Mouse (Mus musculus) kidney, postnatal 14 days (tissue): ENCODE results near the gene Adam19.
"Not testable (repeated sequence)": the region's sequence is repeated elsewhere in the genome, so short reads cannot be mapped to it uniquely, and the experiment has no call there.

Source experiments
- DNase-seq: peaks from one replicate; pipeline ENCODE4 v3.0.0; 2022; ENCODE audit warnings: mixed read lengths

The Adam19 gene

DNA sequence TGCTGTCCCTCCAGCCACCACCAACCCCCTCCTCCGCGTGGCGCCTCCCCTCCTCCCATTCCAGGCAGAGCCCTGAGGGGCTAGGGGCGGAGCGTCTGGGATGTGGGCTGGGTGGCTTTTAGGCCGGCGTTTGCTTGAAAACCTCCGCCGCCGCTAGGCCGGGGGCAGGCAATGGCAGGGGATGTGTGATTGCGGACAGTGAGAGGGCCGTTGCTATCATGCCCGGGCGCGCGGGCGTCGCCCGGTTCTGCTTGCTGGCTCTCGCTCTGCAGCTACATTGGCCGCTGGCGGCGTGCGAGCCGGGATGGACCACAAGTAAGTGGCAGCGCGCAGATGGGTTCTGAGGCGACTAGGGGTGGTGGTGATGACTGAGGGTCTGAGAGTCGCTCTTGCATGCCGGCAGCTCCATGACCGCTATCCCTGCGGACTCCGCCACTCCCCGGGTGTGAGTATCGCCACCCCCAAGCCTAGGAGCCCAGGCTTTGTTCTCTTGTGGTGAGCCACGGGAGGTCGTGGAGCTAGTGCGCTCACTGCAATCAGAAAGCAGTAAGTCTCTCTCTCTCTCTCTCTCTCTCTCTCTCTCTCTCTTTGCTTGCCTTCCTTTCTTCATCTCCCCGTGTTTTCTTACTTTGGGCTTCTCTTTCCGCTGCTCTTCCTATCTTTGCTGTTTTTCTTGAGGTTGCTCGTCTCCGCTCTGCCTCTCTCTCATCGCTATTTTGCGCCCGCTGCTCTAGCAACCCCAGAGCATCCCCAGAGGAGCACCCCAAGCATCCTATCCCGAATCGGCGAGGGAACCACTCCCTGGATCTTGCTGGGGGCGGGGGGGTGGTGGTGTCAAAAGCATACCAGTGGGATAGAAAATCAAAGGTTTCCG is at the start of gene Adam19:
Adam19 (plus strand) TSS at position 97 of the 874 bp plus-strand sequence.
- DNase-seq = peak; percentile 83

DNA sequence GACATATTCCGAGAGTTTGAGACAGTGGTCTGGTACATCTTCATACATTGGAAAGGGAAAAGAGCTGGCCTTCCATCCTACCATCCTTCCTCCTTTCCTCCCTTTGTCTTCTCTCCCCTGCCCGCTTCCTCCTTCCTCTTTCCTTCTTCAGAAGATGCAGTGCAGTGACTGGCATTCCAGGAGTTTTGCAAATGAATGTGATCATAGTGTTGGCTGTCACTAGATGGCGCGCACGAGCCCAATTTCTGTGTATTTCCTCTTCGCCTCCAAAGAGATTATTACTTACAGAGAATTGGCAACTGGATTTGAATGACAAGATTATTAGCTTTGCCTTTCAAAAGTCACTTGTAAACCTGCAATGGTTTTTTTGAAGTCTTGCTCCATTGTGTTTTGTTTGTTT is 39.7 kb upstream of the Adam19 start:
- DNase-seq = peak; percentile 74

DNA sequence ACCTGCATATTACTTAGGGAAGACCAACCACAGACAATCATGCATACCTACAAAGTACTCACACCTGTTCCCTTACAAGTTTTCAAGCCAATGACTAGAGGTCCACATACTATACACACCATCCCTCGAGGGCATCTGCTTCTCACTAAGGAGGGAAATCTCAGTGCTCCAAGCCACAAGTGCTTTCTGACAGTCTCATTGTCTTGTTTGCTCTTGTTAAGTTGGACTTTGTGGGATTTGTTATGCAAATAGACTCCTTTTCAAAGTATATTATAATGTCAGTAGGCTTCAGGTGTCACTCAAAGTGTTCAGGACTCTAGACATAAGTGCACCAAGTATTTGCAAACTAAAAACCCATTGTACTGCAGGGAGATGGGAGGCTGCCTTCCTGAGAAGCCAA is 35.5 kb upstream of the Adam19 start:
- no peak for DNase-seq

DNA sequence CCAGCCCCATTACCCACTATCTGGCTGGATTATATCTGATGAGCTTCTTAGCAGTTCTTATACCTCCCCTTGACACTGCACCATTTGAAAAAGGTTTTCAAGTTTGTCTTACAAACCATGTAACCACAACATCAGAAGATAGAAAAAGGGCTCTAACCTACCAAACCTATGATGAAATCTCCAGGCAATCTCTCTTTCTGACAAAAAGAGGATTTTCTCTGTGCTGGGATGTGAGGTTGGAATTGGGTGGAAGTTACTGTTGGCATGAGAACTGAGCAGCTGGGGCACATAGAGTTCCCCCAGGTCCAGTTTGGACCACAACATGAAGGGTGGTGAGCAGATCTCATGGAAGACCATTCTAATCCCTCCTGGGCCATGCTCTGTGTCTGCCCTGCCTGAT is 33.9 kb upstream of the Adam19 start:
- no peak for DNase-seq

DNA sequence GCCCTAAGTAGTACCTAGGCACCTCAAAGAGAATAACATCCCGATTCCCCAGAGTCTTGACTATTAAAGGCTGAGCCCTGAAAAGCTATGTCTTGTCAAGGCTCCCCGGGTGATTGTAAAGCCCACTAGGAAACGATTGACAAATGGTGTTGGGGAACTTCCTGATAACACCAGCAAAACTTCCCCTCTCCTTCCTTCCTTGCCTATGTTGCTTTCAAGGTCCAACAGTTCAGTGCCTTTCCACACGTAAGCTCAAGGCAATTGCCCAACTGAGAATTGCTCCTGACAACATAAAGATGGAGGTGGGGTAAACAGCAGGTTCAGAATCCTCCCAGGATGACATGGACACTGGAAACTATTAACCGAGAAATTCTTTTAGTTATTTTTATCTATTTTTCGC is 32.8 kb upstream of the Adam19 start:
- no peak for DNase-seq

DNA sequence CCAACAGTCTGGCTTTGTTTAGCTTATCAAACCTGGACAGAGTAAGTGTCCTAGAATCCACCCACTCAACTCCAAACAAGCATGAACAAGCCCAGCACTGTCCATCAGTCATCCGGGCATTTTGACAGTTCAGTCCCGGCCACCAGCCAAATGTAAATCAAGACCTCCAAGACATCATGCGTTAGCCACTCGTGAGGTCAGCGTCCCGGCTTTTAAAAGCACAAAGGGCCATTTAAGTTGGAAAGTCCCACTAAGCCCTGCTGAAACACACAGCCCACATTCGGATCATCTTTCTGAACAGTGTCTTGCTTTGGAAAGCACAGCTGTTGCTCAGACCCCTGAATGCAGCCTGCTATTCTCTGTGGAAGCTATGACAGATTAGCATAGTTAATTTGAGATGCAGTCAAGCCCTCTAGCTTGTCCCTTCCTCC is 29.8 kb upstream of the Adam19 start:
- DNase-seq = peak; percentile 37

DNA sequence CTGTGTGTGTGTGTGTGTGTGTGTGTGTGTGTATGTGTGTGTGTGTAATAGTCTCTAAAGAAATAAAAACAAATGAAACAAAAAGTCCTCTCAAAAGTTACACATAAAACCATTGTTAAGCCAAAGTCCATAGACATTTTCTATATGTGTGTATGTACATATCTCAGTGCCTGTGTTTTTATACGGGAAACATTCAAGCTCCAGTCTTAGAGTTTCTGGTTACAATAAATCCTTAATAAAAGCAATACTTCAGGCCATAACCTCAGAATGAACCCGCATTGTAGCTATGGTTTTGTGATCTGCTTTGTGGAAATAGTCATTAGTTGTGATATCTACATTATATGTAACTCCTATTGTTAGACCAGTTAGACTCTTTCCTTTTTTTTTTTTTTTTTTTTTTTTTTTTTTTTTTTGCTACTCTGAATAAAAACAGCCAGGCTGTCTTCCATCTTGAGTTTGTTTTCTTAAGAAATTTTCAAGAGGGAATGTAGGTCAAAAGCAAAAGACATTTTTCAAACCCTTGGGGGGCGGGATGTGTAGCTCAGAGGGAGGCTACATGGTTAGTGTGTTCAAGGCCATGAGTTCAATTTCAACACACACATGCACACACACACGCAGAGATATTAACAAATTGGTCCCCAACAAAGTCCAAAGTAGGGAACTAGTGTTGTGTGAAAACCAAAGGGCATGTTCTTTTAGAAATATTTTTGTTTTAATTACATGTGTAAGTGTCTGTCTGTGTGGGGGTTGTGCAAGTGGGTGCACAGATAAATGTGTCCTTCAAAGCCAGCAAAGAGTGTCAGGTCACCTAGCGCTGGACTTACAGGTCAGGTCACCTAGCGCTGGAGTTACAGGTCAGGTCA is 27.6 kb upstream of the Adam19 start:
- DNase-seq = no peak

DNA sequence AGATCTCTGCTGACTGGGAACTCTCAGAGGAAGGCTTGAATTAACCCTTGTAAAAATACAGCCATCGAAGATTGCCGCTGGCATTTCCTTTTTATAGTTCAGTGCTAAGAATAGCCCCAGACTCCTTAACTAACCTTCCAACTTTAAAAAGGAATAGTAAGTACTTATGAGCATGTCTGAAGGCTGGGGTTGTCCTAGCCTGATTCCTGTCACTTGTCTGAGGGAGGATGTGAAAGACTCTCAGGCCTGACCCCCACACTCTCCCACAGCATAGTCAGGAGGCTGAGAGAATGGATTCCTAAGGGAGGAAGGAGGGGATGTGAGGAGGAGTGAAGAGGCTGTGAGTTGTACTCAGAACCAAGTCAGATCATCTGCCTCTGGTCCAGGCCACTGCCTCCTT is 26.3 kb upstream of the Adam19 start:
- DNase-seq = peak; percentile 32

DNA sequence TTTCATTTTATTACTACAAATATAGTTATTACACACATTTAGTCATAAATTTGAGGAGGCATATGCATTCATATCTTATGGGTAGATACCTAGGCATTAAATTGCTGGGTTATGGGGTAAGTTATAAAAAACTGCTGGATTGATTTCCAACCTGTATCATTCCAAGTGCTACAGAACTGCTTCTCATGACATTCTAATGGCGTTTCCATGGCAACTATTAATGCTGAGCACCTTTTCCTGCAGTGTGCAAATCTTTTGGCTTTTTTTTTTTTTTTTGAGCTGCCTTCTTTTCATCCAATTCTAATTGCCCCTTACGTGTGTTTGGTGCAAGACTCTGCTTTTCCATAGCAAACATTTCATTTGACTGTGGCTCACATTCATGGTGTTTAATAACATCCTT is 25.8 kb upstream of the Adam19 start:
- no peak for DNase-seq

DNA sequence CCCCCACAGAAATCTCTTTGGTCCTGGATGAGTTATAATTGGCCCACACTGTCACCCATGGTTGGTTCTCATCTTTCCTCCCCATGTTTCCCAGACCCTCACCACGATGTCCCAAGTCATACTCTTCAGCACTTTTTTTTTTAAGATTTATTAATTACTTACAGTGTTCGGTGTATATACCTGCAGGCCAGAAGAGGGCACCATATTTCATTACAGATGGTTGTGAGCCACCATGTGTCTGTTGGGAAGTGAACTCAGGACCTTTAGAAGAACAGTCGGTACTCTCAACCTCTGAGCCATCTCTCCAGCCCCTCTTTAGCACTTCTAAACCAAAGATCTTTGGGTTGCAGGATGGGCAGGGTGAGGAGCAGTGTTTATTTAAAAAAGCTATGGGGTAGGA is 24.3 kb upstream of the Adam19 start:
- DNase-seq = no peak

DNA sequence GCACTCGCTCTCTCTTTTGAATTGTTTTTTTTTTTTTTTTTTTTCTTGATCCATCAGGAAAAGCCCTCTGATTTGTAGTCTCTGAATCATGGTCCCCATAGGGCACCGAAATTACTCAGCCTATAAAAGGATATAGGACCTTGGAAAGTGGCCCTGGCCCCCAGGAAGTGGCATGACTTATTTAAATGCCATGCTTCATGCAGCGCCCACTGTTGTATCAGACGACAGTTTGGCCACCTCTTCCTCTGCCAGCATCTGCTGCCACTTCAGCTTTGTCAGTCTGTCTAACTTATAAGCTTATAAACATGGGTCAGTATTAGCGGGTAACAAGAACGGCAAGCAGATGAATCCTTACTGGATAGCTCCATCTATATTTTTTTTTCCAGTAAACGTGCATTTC is 22.8 kb upstream of the Adam19 start:
- DNase-seq = no peak

DNA sequence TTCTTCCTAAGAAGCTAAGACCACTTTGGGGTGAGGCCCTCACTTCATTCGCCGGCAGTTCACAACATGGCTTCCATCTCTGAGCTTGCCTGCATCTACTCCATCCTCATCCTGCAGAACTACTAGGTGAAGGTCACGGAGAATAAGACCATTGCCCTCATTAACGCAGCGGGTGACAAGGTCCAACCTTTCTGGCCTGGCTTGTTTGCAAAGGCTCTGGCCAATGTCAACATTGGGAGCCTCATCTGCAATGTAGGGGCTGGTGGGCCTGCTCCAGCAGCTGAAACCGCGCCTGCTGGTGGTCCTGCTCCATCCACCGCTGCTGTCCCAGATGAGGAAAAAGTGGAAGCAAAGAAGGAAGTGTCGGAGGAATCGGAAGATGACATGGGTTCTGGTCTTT is 19.4 kb upstream of the Adam19 start:
- no peak for DNase-seq

DNA sequence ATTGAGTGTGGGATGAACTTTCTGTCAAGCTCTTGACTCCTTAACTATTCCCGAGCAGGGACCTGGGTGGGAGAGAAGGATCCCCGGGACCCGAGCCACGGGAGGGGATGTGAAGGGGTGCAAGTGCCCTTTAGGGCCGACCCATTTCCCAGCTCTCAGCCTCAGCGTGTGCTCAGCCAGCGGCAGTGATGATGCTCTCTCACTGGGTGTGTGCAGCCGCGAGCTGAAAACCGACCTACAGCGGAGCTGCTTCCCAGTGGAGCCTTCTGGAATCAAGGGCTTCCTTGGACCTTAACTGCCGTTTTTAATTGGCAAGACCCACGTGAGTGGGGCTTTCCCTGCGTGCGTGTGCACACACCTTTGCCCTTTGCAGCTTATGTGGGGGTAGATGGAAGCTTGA is 16.9 kb upstream of the Adam19 start:
- DNase-seq = no peak

DNA sequence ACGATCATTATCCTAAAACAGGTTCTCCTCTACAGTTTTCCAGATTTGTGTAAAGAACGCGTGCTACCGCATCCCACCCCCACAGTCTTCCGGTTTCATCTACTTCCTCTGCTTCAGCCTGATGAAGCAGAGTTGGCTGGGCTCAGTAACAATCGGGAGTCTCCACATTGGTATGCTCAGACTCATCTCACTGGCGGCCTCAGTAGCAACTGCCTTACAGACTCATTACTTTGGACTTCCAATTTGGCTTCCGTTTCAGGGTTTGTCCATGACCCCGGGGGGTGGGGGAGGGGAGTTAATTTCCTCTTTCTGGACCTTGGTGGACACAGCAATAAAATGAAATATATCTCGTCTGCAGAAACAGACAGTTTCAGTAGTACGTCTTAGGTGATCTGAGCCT is 16.5 kb upstream of the Adam19 start:
- DNase-seq = peak; percentile 78

DNA sequence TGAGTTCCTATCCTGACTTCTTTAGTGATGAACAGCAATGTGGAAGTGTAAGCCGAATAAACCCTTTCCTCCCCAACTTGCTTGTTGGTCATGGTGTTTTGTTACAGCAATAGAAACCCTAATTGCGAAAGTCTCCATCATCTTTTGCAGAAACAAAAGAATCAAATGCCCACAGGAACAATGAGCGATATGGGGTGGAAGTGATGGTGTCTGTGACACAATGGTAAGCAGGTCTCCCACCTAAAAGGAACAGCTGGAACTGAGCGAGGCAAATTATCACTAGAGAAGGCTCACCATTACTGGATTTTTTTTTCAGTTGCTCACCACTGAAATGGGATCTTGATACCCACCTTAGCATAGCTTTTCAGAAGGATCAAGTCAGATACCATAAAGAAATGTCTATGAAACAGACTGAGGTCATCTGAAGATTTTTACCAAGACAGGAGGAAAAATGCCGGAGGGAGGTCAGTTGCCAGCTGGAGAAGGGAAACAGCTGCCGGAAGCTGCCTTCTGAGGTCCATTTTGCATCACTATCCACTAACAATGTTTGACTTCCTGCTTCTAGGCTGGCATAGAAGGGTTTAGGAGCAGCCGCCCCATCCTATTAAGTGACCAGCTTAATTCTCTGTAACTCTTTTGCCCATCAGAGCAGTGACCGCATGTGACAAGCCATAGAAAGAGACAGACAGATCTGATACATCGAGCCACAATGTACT is 14.8 kb upstream of the Adam19 start:
- no peak for DNase-seq

DNA sequence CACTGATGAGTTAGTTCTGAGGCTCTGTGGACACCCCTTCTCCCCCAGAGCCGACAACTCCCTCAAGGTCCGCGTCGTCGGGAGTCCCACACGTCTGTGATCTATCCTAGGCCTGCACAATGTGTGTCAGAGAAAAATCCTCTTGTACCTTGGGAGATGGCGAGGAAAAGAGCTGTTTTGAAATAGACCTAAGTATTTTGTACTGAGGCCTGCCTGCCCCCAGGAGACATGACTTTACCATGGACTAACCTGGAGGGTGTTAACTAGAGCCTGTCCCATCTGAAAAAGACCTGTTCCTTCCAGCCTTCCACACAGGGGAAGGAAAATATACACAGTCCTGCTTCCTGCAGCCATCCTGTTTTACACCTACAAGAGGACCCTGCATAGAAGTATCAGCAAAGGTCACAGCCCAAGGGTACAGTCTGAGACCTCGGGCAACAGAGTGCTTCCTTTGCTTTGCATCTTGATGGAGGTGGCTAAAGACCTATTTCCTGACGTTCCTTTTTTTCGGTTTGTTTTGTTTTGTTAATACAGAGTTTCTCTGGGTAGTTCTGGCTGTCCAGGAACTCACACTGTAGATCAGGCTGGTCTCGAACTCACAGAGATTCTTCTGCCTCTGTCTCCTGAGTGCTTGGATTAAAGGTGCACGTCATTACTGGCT is 14.1 kb upstream of the Adam19 start:
- no peak for DNase-seq

DNA sequence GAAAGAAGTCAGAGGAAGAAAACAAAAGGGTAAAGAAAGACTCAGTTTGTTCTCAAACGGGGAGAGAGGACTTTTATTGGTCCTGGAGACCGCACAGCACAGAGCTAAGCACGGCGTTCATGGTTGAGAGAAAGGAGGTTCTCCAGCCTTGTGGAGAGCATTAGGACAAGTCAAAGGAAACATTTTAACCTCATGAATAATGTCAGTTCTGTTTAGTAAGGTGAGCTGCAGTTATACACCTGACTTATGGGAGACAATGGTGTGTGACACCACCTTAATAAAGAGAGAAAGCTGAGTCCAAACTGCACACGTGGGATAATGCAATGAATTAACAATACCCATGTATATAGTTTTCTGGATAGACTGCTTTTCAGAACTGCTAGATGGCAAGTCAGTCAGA is 11.0 kb upstream of the Adam19 start:
- DNase-seq = no peak

DNA sequence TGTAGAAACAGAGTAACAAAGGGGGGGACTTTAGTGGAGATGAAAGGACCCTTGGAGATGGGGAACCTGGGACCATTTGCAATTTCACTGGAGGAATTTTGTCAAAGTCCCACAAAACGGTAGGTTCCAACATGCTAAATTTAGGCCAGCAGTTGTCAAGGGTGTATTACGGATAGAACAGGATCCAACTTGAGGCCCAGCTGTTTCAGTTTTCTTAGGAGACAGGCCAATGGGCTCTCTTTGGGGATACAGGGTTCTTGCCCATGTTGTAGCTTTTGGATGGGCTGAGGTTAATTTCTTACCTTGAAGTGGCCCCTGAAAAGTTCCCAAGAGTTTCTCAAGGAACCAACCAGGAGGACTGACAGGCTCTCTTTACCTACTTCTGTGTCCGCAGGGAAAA is 8.5 kb upstream of the Adam19 start:
- DNase-seq = no peak

DNA sequence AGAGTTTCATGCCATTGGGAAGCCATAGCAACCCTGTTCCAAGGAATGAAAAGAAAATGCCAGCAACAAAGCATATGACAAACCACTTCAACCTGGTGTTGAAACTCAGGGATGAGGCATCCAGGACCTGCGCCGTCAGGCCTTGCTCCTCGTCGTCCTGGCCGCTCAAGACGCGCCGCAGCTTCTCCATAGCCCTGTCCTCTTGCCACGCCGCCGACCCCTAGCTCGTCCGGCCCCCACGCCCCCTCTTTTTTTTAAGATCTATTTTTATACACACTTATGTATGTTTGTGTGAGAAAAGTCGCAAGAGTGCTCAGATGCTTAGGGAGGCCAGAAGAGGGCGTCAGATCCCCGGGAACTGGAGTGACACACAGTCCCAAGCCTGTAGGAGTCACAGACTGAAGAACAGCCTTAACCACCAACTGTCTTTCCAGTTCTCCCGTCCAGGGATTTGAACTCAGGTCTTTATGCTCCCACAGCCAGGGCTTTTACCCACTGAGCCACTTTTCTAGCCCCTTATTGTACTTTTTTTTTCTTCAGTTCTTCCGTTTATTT is 3.6 kb upstream of the Adam19 start, which contains the start of gene Gm12166:
Gm12166 (minus strand) TSS at position 217 of the 555 bp plus-strand sequence.
- DNase-seq = peak; percentile 45

DNA sequence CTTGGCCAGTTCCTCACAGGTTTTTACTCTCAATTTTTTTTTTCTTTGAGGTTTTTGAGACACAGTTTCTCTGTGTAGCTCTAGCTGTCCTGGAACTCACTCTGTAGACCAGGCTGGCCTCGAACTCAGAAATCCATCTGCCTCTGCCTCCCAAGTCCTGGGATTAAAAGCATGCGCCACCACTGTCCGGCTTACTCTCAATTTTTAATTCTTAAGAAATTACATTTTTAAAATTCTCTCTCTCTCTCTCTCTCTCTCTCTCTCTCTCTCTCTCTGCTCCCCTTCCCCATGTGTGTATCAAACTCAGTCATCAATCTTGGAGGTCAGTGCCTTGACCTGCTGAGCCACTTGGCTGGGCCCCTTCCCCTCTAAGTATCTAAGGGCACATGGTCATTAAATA is 2.3 kb upstream of the Adam19 start:
- not testable (repeated sequence) for DNase-seq

DNA sequence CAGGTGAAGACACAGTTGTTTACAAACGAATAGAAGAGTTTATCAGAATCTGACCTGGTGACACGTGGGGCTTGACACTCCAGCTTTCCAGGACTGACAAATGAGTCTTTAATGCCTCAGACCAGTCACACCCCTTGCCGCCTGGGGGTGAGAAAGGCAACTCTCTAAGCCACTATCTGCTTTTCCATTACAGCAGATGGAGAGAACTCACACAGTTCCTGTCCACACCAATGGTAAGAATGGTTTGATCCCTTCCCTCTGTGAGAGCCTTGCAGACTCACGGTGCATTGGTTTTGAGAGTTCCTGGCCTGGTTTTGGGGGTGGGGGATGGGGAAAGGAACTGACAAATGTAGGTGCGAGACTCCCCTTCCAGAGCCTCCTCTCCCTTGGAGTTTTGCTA is 1.5 kb upstream of the Adam19 start:
- no peak for DNase-seq
